Mouse (Mus musculus) neural tube, embryonic 12.5 days (tissue): ENCODE measurements around the gene Plin5. TPM values are rescaled to one million over a fixed set of nuclear protein-coding genes. Genes with fewer than 3 reads are reported as not detected.

Experiments used
- ATAC-seq: fragments of 200-750 bp; cut with Nextera tagmentation; 2 replicates; pipeline ENCODE4 v1.8.0; 2017; ENCODE audit warnings: low read depth, mild to moderate bottlenecking, moderate TSS enrichment, moderate library complexity; ENCODE audit not compliant: low FRiP score
- H3K27ac ChIP-seq: fragments of 300-500 bp; sonication (generic); 2 replicates; pipeline ENCODE4 v1.5.1; 2016
- H3K27me3 ChIP-seq: fragments of 300-500 bp; sonication (generic); replicated peaks from 2 replicates; pipeline ENCODE4 v1.6.1; 2016; ENCODE audit warnings: mild to moderate bottlenecking
- H3K36me3 ChIP-seq: fragments of 300-500 bp; sonication (generic); 2 replicates; pipeline ENCODE4 v1.6.1; 2016; ENCODE audit warnings: mild to moderate bottlenecking
- H3K4me1 ChIP-seq: fragments of 300-500 bp; sonication (generic); 2 replicates; pipeline ENCODE4 v1.6.1; 2016
- H3K4me2 ChIP-seq: fragments of 300-500 bp; sonication (generic); replicated peaks from 2 replicates; pipeline ENCODE4 v1.6.1; 2016; ENCODE audit warnings: mild to moderate bottlenecking
- H3K4me3 ChIP-seq: fragments of 300-500 bp; sonication (generic); 2 replicates; pipeline ENCODE4 v1.5.1; 2016
- H3K9ac ChIP-seq: fragments of 300-500 bp; sonication (generic); 2 replicates; pipeline ENCODE4 v1.6.1; 2016; ENCODE audit warnings: mild to moderate bottlenecking
- H3K9me3 ChIP-seq: fragments of 300-500 bp; sonication (generic); 2 replicates; pipeline ENCODE4 v1.6.1; 2016; ENCODE audit warnings: mild to moderate bottlenecking
- WGBS: fragments of 180-500 bp; shearing (Covaris S2); methylation state at CpG from one replicate; pipeline ENCODE4 v1.1.7; 2016; 5-methylcytosine and 5-hydroxymethylcytosine counted together
- polyA plus RNA-seq: library from polyadenylated mRNA; unstranded; fragments of >200 nt; fragmentation: Nextera tagmentation; extraction: Ambion mirVana; gene quantifications from 2 replicates; pipeline ENCODE4 v1.2.1, GENCODE M21; 2016

Plin5 gene
- polyA plus RNA-seq, 1 experiment from 2014 or later = 0.30 TPM

DNA sequence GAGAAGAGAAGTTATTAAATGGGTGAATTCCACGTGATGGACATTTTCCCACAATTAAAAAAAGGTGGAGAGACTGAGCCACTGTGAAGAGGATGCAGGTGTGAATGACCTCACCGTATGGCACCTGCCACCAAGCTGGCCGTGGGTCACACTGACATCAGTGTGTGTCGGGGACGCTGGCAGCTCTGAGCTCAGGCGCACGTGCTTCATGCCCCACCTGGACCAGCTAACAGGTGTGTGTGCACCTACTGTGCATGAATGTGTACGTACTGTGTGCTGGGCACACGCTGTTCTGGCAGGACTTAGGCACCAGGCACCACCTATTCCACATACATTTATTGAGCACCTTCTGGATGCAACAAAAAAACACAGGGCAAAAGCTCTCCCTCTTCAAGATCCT lies 27.1 kb upstream of the Plin5 start:
- 72% methylated on average over 9 of the region's 9 CpGs for WGBS
- ATAC-seq = no peak
- H3K27me3 ChIP-seq = peaks cover 70% of the 10 kb centered on the region
- no peak overlapping the region for H3K4me3 ChIP-seq
- no peak overlapping the region for H3K27ac ChIP-seq
- H3K9me3 ChIP-seq = no peaks in the 10 kb centered on the region
- H3K36me3 ChIP-seq = no peaks in the 10 kb centered on the region
- H3K4me1 ChIP-seq = peaks cover 36% of the 10 kb centered on the region
- H3K4me2 ChIP-seq = no peak overlapping the region
- H3K9ac ChIP-seq = no peak overlapping the region

- Histone ChIP-seq H3K27me3 (peaks cover 61% of the 10 kb centered on the region), H3K27ac (no peak overlapping the region), H3K4me1 (peaks cover 46% of the 10 kb centered on the region), H3K36me3 (no peaks in the 10 kb centered on the region), H3K9ac (peak overlapping the region; percentile 44), H3K4me2 (peak overlapping the region; percentile 69), H3K4me3 (peak overlapping the region; percentile 39), H3K9me3 (no peaks in the 10 kb centered on the region)
- ATAC-seq = peak; percentile 73
- under 1% methylated on average over 44 of the region's 47 CpGs for WGBS
These were observed 24.6 kb upstream of the Plin5 start for GRCm38 (mm10) chr17:56141702-56142605.

GRCm38 (mm10) chr17:56139858-56140595 lies 22.6 kb upstream of the Plin5 start, which contains the start of gene Sema6b:
TSS of gene Sema6b (minus strand) at chr17:56140343.
- H3K4me3 ChIP-seq = peak within 1 kb of the TSS; percentile 79
- peak within 1 kb of the TSS; percentile 37; the same call in 1 of the 2 replicates for H3K27ac ChIP-seq
- ATAC-seq = peak; percentile 35
- peak within 1 kb of the TSS; percentile 90 for H3K4me2 ChIP-seq
- H3K9ac ChIP-seq = peak within 1 kb of the TSS; percentile 84
- H3K36me3 ChIP-seq = no peaks in the 10 kb centered on the region
- H3K9me3 ChIP-seq = no peaks in the 10 kb centered on the region
- H3K4me1 ChIP-seq = peaks cover 49% of the 10 kb centered on the region
- WGBS = 1% methylated on average over 77 of the region's 79 CpGs
- H3K27me3 ChIP-seq = peaks cover 54% of the 10 kb centered on the region

- H3K4me1 ChIP-seq = peaks cover 55% of the 10 kb centered on the region
- H3K27me3 ChIP-seq = peaks cover 52% of the 10 kb centered on the region
- H3K27ac ChIP-seq = 0 out of 2 replicates have a peak overlapping the region, but pooled peaks have one; percentile 37
These were observed 22.0 kb upstream of the Plin5 start for GRCm38 (mm10) chr17:56139355-56139754.

GRCm38 (mm10) chr17:56137839-56138613 lies 20.6 kb upstream of the Plin5 start:
- WGBS = 14% methylated on average over 25 of the region's 25 CpGs
- peak overlapping the region; percentile 18; the same call in 1 of the 2 replicates for H3K9ac ChIP-seq

More at GRCm38 (mm10) chr17:56139355-56139754, 22.0 kb upstream of the Plin5 start:
- Histone ChIP-seq H3K4me2 (peak overlapping the region; percentile 90), H3K36me3 (no peaks in the 10 kb centered on the region), H3K9ac (peak overlapping the region; percentile 84), H3K9me3 (no peaks in the 10 kb centered on the region), H3K4me3 (peak overlapping the region; percentile 79)
- ATAC-seq = peak; percentile 28; the same call in 1 of the 2 replicates
- WGBS = 4% methylated on average over 21 of the region's 21 CpGs

DNA sequence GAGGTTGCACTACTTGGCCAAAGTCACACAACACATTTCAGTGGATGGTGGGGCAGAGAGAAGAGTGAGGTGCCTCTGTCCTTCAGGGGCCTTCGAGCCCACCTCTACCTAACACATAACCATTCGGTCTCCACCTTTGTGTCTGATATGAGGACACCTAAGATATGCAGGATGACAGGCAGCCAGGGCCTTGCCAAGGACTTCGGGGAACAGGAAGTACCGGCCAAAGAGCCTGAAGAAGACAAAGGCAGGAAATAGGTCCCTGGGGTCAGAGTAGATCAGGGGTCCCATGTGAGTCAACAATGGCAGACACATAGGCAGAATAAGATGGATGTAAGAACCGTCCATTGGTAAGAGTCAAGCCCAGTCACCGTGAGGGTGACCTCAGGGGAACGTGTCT lies 19.2 kb upstream of the Plin5 start:
- Histone ChIP-seq H3K27ac (no peak overlapping the region), H3K9me3 (no peaks in the 10 kb centered on the region), H3K27me3 (peaks cover 38% of the 10 kb centered on the region), H3K4me1 (peaks cover 48% of the 10 kb centered on the region), H3K9ac (no peak overlapping the region), H3K4me2 (no peak overlapping the region), H3K4me3 (no peak overlapping the region), H3K36me3 (no peaks in the 10 kb centered on the region)
- WGBS = 87% methylated on average over 7 of the region's 7 CpGs
- no peak for ATAC-seq

More at GRCm38 (mm10) chr17:56137839-56138613, 20.6 kb upstream of the Plin5 start:
- Histone ChIP-seq H3K4me3 (peak overlapping the region; percentile 79; the same call in 1 of the 2 replicates), H3K27ac (no peak overlapping the region), H3K27me3 (peaks cover 47% of the 10 kb centered on the region), H3K9me3 (no peaks in the 10 kb centered on the region), H3K4me2 (peak overlapping the region; percentile 90), H3K36me3 (no peaks in the 10 kb centered on the region), H3K4me1 (peaks cover 60% of the 10 kb centered on the region)
- ATAC-seq = no peak

DNA sequence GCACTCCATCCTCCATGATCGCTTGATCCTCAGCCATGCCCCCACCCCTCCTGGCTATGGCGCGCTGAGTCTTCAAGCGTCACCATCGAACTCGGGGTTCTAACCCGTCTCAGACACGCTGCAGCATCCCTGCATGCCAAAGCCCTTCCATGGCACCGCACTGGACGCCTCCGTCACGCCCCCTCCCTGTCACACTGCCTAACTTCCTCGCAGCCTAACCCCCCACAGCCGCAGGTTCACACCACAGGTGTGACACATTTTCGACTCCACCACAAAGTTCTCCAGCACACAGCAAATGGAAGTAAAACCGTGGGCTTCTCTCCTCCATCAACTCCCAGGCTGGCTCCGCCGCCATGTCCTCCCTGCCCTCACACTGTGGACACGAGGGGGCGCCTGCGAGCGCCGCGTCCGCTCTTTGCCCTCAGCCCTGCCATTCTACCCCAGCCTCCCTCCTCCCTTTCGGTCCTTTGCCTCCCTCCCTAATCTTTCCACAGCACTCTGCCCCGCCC lies 17.1 kb upstream of the Plin5 start:
- no peak for ATAC-seq
- no peak overlapping the region for H3K27ac ChIP-seq
- peaks cover 13% of the 10 kb centered on the region for H3K36me3 ChIP-seq
- H3K4me3 ChIP-seq = peak overlapping the region; percentile 16
- H3K9ac ChIP-seq = 0 out of 2 replicates have a peak overlapping the region, but pooled peaks have one; percentile 3
- peak overlapping the region; percentile 54 for H3K4me2 ChIP-seq
- H3K27me3 ChIP-seq = peaks cover 21% of the 10 kb centered on the region
- no peaks in the 10 kb centered on the region for H3K9me3 ChIP-seq
- H3K4me1 ChIP-seq = peaks cover 39% of the 10 kb centered on the region
- WGBS = 2% methylated on average over 27 of the region's 27 CpGs

DNA sequence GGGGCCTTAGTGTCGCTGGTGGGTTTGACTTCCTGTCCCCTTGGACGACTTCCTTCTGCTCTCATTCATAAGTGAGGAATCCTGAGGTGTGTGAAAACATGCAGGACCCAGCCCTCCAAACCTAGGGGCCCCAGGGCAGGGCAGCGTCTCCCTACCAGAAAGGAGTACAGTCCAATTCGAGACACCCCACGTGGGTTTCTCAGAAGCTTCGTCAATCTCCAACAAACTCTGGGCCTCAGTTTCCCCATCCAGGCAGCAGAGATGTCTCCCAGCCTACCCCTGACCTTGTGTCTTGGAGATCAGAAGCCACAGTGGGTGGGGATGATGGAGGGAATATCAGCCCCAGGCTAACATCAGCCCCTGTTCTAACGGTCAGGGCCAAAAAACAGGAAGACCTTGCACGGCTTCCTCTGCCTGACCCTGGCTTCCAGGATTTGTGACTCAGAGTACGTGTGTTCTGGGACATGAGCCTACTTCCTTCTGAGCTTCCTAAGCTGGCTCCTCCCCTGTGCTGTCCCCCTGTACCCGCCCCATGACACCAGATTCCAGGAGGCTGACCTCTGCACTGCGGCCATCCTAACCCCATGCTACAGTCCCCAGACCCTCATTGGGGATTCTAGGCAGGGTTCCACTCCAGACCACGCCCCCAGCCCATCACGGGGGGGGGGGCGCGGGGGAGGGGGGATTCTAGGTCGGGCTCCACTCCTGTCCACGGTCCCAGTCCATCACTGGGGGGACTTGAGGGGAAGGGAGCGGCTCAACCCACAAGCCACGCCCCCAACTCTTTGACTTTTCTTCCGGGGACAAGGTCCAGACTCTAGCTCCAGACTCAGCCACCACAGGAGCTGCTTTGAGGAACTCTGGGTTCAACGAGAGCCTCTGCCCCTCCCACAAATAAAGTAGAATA lies 16.3 kb upstream of the Plin5 start:
- Histone ChIP-seq H3K27me3 (peaks cover 13% of the 10 kb centered on the region), H3K9me3 (no peaks in the 10 kb centered on the region), H3K4me3 (peak overlapping the region; percentile 16; the same call in 1 of the 2 replicates), H3K27ac (no peak overlapping the region), H3K9ac (no peak overlapping the region), H3K4me1 (peaks cover 32% of the 10 kb centered on the region), H3K4me2 (peak overlapping the region; percentile 54), H3K36me3 (peaks cover 18% of the 10 kb centered on the region)
- ATAC-seq = 0 out of 2 replicates have a peak, but pooled peaks have one; percentile 19
- 20% methylated on average over 19 of the region's 21 CpGs for WGBS

DNA sequence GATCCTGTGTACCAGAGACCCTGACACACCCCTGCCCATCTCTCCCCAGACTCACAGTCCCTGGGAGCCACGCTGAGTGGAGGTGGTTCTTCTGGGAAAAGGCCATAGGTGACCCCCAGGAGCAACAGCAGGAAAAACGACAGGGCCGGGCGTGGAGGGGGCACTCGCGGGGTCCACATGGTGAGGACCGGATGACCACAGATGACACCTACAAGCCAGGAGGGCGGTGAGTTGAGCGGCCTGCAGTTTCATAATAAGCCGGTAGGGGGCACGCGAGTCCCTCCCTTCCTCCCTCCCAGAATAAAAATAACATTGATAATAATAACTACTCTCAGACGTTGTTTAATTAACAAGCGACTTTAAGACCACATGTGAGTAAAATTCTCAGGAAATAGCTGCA lies 15.3 kb upstream of the Plin5 start:
- H3K4me3 ChIP-seq = no peak overlapping the region
- peaks cover 25% of the 10 kb centered on the region for H3K4me1 ChIP-seq
- ATAC-seq = 0 out of 2 replicates have a peak, but pooled peaks have one; percentile 18
- H3K9me3 ChIP-seq = no peaks in the 10 kb centered on the region
- WGBS = 6% methylated on average over 14 of the region's 14 CpGs
- no peak overlapping the region for H3K27ac ChIP-seq
- H3K27me3 ChIP-seq = peaks cover 5% of the 10 kb centered on the region; the same call in 1 of the 2 replicates
- peaks cover 26% of the 10 kb centered on the region for H3K36me3 ChIP-seq
- no peak overlapping the region for H3K9ac ChIP-seq
- H3K4me2 ChIP-seq = no peak overlapping the region

- WGBS = 37% methylated on average over 7 of the region's 7 CpGs
- no peak overlapping the region for H3K4me2 ChIP-seq
- no peak overlapping the region for H3K9ac ChIP-seq
- H3K9me3 ChIP-seq = no peaks in the 10 kb centered on the region
- 0 out of 2 replicates have a peak, but pooled peaks cover 5% of the 10 kb centered on the region for H3K27me3 ChIP-seq
- H3K4me3 ChIP-seq = no peak overlapping the region
- H3K36me3 ChIP-seq = peaks cover 34% of the 10 kb centered on the region
- ATAC-seq = no peak
- peaks cover 20% of the 10 kb centered on the region for H3K4me1 ChIP-seq
- no peak overlapping the region for H3K27ac ChIP-seq
These were observed 14.4 kb upstream of the Plin5 start for GRCm38 (mm10) chr17:56131814-56132213.
